Mouse (Mus musculus) heart, embryonic 12.5 days (tissue): ENCODE measurements around the gene Crip2. TPM values are rescaled to one million over a fixed set of nuclear protein-coding genes. Genes with fewer than 3 reads are reported as not detected.

Experiments used
- ATAC-seq: fragments of 200-750 bp; cut with Nextera tagmentation; 2 replicates; pipeline ENCODE4 v1.8.0; 2017; ENCODE audit warnings: moderate TSS enrichment, moderate library complexity; ENCODE audit not compliant: insufficient number of reproducible peaks, low FRiP score
- H3K27ac ChIP-seq: fragments of 300-500 bp; sonication (generic); 2 replicates; pipeline ENCODE4 v1.5.1; 2016; ENCODE audit warnings: mild to moderate bottlenecking, moderate library complexity; ENCODE audit not compliant: poor library complexity, severe bottlenecking
- H3K27me3 ChIP-seq: fragments of 300-500 bp; sonication (generic); replicated peaks from 2 replicates; pipeline ENCODE4 v1.6.1; 2016; ENCODE audit warnings: mild to moderate bottlenecking, moderate library complexity
- H3K36me3 ChIP-seq: fragments of 300-500 bp; sonication (generic); 2 replicates; pipeline ENCODE4 v1.6.1; 2016; ENCODE audit warnings: mild to moderate bottlenecking, moderate library complexity
- H3K4me1 ChIP-seq: fragments of 300-500 bp; sonication (generic); replicated peaks from 2 replicates; pipeline ENCODE4 v1.6.1; 2016; ENCODE audit warnings: mild to moderate bottlenecking
- H3K4me2 ChIP-seq: fragments of 300-500 bp; sonication (generic); 2 replicates; pipeline ENCODE4 v1.6.1; 2016; ENCODE audit warnings: mild to moderate bottlenecking, moderate library complexity
- H3K4me3 ChIP-seq: fragments of 300-500 bp; sonication (generic); 2 replicates; pipeline ENCODE4 v1.5.1; 2016; ENCODE audit warnings: mild to moderate bottlenecking
- H3K9ac ChIP-seq: fragments of 300-500 bp; sonication (generic); 2 replicates; pipeline ENCODE4 v1.6.1; 2016; ENCODE audit warnings: mild to moderate bottlenecking, moderate library complexity
- H3K9me3 ChIP-seq: fragments of 300-500 bp; sonication (generic); replicated peaks from 2 replicates; pipeline ENCODE4 v1.6.1; 2016; ENCODE audit warnings: mild to moderate bottlenecking, moderate library complexity
- WGBS: fragments of 180-500 bp; shearing (Covaris S2); methylation state at CpG from one replicate; pipeline ENCODE4 v1.1.7; 2016; 5-methylcytosine and 5-hydroxymethylcytosine counted together
- polyA plus RNA-seq: library from polyadenylated mRNA; unstranded; fragments of >200 nt; fragmentation: Nextera tagmentation; extraction: Ambion mirVana; gene quantifications from 2 replicates; pipeline ENCODE4 v1.2.1, GENCODE M21; 2016

Crip2 gene
- polyA plus RNA-seq = 1,186 and 1,223 TPM in 2 replicates

DNA sequence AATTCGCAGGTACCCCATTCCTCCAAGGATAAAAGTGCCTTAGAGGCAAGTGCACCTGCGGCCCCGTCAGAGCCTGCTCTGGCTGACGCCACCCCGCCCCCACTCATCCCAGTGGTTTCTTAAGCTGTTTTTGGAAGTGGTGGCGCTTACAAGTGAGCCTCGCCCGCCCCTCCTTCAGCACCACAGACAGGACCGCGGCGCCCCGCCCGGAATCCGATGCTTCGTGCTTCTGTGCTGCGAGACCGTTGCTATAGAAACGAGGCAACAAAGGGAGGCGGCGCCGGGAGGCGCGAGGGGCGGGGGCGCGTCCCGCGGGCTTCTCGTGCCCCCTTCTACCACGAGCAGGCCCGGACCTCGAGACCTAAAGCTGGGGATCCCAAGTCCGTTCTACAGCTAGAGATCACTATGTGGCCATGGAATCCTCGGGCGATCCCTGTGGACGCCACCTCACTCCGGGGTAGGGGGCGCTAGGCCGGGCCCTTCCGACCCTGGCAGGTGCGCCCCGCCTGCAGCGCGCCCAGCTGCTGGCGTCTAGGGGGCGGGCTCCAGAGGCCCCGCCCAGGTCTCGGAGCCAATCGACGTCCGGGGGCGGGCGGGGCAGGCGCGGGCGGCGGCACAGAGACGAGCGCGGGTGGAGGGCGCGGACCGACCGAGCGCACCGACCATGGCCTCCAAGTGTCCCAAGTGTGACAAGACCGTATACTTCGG, at the start of gene Crip2:
TSS of gene Crip2 (plus strand) at position 329 of the 708 bp plus-strand sequence.
- peak within 1 kb of the TSS; percentile 80 for H3K4me3 ChIP-seq
- peak; percentile 86 for ATAC-seq
- WGBS = under 1% methylated on average over 67 of the region's 68 CpGs
- H3K4me1 ChIP-seq = peaks cover 76% of the 10 kb centered on the region
- peaks cover 46% of the 10 kb centered on the region for H3K36me3 ChIP-seq
- H3K9ac ChIP-seq = peak within 1 kb of the TSS; percentile 94
- peak within 1 kb of the TSS; percentile 83 for H3K4me2 ChIP-seq
- H3K27ac ChIP-seq = peak within 1 kb of the TSS; percentile 97
- no peaks in the 10 kb centered on the region for H3K27me3 ChIP-seq
- H3K9me3 ChIP-seq = no peaks in the 10 kb centered on the region

DNA sequence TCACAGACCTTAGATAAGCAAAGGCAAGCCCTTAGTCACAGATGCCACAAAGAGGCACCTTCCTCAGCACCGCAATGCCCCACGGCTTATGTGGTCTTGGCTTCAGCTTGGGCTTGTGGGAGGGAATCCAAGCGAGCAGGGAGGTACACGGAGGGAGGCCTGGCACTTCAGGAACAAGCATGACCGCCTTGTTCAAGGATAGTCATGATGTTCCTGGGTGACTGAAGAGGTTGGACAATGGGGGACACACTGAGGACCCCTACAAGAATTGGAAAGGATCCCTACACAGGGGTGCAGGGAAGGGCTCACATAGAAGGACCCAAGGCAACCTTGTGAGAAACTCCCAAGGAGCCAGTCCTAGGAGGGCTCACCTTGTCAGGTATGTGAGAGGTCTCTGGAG, 43.0 kb upstream of the Crip2 start:
- Histone ChIP-seq H3K4me1 (peaks cover 36% of the 10 kb centered on the region), H3K36me3 (no peaks in the 10 kb centered on the region; the same call in 1 of the 2 replicates), H3K9me3 (no peaks in the 10 kb centered on the region), H3K9ac (peak overlapping the region; percentile 100; the same call in 1 of the 2 replicates), H3K4me2 (peak overlapping the region; percentile 86), H3K4me3 (0 out of 2 replicates have a peak overlapping the region, but pooled peaks have one; percentile 100), H3K27me3 (no peaks in the 10 kb centered on the region), H3K27ac (no peak overlapping the region)
- ATAC-seq = no peak
- WGBS = 73% methylated on average over 5 of the region's 5 CpGs

DNA sequence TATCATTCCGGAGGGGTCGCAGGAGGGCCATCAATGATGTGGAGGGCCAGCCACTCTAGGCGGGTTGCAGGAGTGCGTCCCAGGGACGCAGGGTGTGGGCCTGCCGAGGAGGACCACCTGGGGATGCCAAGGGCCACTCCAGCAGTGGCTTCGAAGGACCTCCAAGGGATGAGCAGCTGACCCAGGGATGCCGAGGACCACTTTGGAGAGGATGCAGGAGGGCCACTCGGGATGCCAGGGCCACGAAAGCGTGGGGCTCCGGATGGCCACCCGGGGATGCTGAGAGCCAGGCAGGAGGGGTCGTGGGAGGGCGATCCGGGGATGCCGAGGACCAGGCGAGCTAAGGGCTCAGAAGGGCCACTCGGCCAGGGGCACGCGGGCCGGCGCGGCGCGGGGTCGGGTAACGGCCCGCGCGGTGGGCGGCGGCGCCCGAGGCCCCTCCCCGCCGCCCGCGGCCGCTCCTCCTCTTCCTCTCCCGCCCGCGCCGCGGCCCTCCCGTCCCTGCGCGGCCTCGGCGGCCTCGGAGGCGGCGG, 42.2 kb upstream of the Crip2 start, which contains the start of gene Mta1:
TSS of gene Mta1 (plus strand) at position 530 of the 533 bp plus-strand sequence.
- Histone ChIP-seq H3K27ac (peak within 1 kb of the TSS; percentile 86), H3K27me3 (no peaks in the 10 kb centered on the region), H3K36me3 (peaks cover 2% of the 10 kb centered on the region; the same call in 1 of the 2 replicates), H3K4me1 (peaks cover 42% of the 10 kb centered on the region), H3K4me3 (peak within 1 kb of the TSS; percentile 100), H3K4me2 (peak within 1 kb of the TSS; percentile 86), H3K9me3 (no peaks in the 10 kb centered on the region), H3K9ac (peak within 1 kb of the TSS; percentile 100)
- peak; percentile 78 for ATAC-seq
- WGBS = 5% methylated on average over 20 of the region's 53 CpGs

DNA sequence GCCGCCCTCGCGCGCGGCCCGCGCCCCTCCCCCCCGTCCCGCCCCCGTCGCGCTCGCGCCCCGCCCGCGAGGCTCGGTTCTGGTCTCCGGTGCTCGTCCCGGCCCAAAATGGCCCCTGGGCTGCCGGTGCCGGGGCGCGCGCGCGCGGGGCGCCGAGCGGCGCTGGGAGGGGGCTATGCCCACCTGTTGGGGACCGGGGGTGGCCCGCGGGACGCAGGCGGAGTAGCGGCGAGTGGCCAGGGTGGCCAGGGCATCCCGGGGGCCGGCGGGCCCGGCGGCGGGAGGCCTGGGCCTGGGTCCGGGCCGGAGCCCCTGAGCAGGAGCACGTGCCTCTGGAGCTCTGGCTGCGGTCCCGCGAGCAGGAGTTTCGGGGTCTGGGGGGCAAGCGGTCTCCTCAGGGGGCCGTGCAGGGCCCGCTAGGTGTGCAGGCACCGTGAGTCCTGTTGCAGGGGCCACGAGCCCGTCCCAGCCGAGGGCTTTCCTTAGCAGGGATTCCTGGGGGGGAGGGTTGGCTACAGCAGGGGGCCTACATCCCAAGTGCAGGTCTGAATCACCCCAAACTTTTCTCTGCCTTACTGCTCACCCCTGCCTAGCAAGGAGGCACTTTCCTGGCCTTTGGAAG, 41.4 kb upstream of the Crip2 start:
- Histone ChIP-seq H3K9ac (peak overlapping the region; percentile 100), H3K27ac (peak overlapping the region; percentile 86), H3K27me3 (no peaks in the 10 kb centered on the region), H3K4me2 (peak overlapping the region; percentile 86), H3K4me1 (peaks cover 50% of the 10 kb centered on the region), H3K4me3 (peak overlapping the region; percentile 100), H3K36me3 (peaks cover 6% of the 10 kb centered on the region; the same call in 1 of the 2 replicates), H3K9me3 (no peaks in the 10 kb centered on the region)
- peak; percentile 25; the same call in 1 of the 2 replicates for ATAC-seq
- WGBS = 2% methylated on average over 45 of the region's 60 CpGs

- peak overlapping the region; percentile 86 for H3K4me2 ChIP-seq
- no peaks in the 10 kb centered on the region for H3K9me3 ChIP-seq
- no peak for ATAC-seq
- H3K36me3 ChIP-seq = peaks cover 6% of the 10 kb centered on the region; the same call in 1 of the 2 replicates
- H3K4me3 ChIP-seq = peak overlapping the region; percentile 100
- peaks cover 59% of the 10 kb centered on the region for H3K4me1 ChIP-seq
- no peaks in the 10 kb centered on the region for H3K27me3 ChIP-seq
- WGBS = 19% methylated on average over 6 of the region's 6 CpGs
- peak overlapping the region; percentile 42; the same call in 1 of the 2 replicates for H3K27ac ChIP-seq
- H3K9ac ChIP-seq = peak overlapping the region; percentile 100
These were observed 40.4 kb upstream of the Crip2 start for GRCm38 (mm10) chr12:113099470-113100237.

DNA sequence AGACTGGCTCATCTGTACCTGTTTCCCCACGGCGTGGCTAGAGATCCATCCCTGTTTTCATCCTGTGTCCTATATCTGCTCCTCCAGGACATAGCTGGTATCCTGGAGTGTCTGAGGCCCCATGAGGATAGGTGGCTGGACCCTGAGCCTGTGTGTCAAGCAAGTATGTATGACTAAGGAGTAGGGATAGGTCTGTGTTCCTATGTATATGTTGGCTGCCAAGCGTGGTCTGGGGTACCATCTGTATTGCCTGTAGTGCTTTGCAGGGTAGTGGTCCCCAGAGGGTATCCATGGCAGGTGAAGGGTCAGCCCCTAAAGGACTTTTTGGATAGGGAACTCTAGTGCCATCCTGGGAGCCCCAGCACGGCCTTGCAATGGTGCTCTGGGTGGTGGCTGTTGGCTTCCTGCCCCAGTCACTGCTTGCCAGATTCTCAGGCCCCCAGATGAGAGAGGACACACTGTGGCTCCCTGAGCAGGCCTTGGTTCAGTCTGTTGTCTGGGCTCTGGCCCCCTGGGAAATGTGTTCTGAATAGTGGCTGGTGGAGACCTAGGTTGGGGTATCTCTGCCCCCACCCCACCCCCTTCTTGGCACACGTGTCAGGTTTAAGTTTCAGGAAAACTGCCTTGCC, 39.5 kb upstream of the Crip2 start:
- Histone ChIP-seq H3K4me1 (peaks cover 62% of the 10 kb centered on the region), H3K9ac (0 out of 2 replicates have a peak overlapping the region, but pooled peaks have one; percentile 100), H3K27ac (peak overlapping the region; percentile 14; the same call in 1 of the 2 replicates), H3K9me3 (peaks cover under 1% of the 10 kb centered on the region; the same call in 1 of the 2 replicates), H3K36me3 (peaks cover 7% of the 10 kb centered on the region; the same call in 1 of the 2 replicates), H3K27me3 (no peaks in the 10 kb centered on the region), H3K4me3 (no peak overlapping the region), H3K4me2 (peak overlapping the region; percentile 86)
- 75% methylated on average over 5 of the region's 5 CpGs for WGBS
- ATAC-seq = no peak

DNA sequence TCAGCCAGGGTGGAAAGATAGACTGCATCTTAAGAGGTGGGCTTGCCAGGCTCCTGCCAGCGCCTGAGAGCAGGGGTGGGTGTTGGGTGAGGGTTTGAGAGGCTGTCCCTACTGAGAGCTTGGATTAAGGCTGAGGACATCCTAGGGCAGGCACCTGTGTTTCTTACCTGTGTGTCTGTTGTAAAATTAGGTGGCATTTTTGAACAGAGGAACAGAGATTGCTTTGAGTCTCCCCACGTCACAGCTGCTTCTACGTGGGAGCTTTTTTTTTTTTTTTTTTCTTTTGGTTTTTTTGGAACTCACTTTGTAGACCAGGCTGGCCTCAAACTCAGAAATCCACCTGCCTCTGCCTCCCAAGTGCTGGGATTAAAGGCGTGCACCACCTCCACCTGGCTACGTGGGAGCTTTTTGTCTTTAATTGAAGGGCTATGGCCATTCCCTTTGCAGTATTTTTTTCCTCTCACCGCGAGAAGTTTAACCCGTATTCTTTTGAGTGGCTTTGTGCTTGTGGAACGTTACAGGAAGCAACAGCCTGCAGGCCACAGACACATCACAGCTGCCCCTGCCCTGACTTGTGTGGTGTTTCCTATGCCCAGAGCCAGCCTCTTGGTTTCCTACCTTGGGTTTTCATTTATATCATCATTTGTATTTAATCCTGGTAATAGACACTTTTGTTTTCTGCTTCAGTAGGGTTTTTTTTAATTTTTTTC, 38.6 kb upstream of the Crip2 start:
- Histone ChIP-seq H3K4me2 (no peak overlapping the region), H3K4me3 (no peak overlapping the region), H3K27me3 (no peaks in the 10 kb centered on the region), H3K9me3 (peaks cover 4% of the 10 kb centered on the region; the same call in 1 of the 2 replicates), H3K4me1 (peaks cover 62% of the 10 kb centered on the region), H3K36me3 (peaks cover 11% of the 10 kb centered on the region), H3K9ac (0 out of 2 replicates have a peak overlapping the region, but pooled peaks have one; percentile 35), H3K27ac (peak overlapping the region; percentile 14; the same call in 1 of the 2 replicates)
- 77% methylated on average over 9 of the region's 9 CpGs for WGBS
- ATAC-seq = no peak

DNA sequence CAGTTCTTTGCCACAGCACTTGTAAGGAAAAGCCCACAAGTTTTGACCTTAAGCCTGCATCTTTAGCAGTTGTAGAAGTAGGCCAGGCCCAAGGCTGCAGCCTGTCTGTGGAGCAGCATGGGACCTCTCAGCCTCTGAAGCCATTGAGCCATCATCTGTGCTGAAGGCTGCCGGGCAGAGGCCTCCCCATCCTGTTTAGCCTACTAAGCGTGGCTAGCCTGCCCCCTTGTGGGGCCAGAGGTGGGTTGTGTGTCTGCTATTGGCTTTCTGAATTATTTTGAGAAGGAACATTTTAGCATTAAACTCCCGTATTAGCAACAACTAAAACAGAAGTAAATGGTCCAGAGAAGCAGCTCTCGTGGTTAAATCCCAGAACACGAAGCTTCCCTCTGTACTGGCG, 37.6 kb upstream of the Crip2 start:
- Histone ChIP-seq H3K4me3 (no peak overlapping the region), H3K9me3 (peaks cover 4% of the 10 kb centered on the region; the same call in 1 of the 2 replicates), H3K27ac (no peak overlapping the region), H3K27me3 (no peaks in the 10 kb centered on the region), H3K4me2 (no peak overlapping the region), H3K4me1 (peaks cover 69% of the 10 kb centered on the region), H3K36me3 (peaks cover 11% of the 10 kb centered on the region), H3K9ac (peak overlapping the region; percentile 44; the same call in 1 of the 2 replicates)
- no peak for ATAC-seq
- WGBS = 63% methylated on average over 6 of the region's 6 CpGs

- no peak overlapping the region for H3K27ac ChIP-seq
- no peak overlapping the region for H3K9ac ChIP-seq
- H3K4me2 ChIP-seq = no peak overlapping the region
- no peak for ATAC-seq
- 82% methylated on average over 8 of the region's 8 CpGs for WGBS
- H3K4me1 ChIP-seq = peaks cover 73% of the 10 kb centered on the region
- no peaks in the 10 kb centered on the region for H3K27me3 ChIP-seq
- H3K4me3 ChIP-seq = no peak overlapping the region
- H3K9me3 ChIP-seq = peaks cover 4% of the 10 kb centered on the region; the same call in 1 of the 2 replicates
- H3K36me3 ChIP-seq = peaks cover 14% of the 10 kb centered on the region
These were observed 36.1 kb upstream of the Crip2 start for GRCm38 (mm10) chr12:113103846-113104451.
